Mouse (Mus musculus): ENCODE data around the gene Gm6096. TPM values are rescaled to one million over a fixed set of nuclear protein-coding genes. Genes with fewer than 3 reads are reported as not detected.

Gm6096 gene
- polyA plus RNA-seq, 1 experiment from 2014 or later = 1.0 TPM

DNA sequence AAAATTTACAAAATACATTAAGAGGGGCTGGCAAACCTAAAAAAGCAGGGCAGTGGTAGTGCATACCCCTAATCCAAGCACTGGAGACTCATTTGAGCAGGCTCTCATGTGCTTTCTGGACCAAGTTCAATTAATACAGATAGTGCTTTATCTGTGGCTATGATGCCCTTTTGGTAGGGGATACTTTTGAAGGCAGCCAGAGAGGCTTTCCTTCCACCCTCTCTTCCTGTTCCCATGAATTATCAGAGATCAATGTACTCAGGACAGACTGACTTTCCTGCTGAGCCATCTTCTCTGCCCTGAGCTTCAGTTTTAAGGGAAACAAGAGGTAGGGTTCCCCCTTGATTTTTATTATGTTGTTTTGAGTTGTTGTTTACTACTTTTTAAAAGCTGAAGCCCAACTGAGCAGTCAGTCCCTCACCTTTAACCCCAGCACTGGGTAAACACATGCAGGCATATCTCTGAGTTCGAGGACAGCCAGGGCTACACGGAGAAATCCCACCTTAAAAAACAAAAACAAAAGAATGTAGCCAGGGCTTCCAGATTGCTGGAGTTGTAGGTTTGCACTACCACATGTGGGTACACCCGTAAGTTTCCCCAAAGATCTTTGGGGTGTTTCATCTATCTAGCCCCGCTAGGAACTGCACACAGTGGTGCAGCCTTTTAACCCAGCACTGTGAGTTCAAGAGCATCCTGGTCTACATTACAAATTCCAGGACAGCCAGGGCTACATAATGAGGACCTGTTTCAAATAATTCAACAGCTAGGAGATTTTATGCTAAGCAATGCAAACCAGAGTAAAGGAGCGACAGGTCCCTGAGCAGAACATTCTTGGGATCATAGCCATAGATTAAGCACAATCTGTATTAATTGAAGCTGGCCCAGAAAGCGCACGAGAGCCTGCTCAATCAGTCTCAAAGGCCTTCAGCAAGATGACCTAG lies 17.8 kb upstream of the Gm6096 start:
- Histone ChIP-seq H3K4me2 (replicated peaks) (peak overlapping the region; percentile 66), H3K36me3 (replicated peaks; ENCODE audit: control insufficient read depth, insufficient read depth) (peaks cover 18% of the 10 kb centered on the region), H3K9me3 (ENCODE audit: control insufficient read depth, low read length) (no peaks in the 10 kb centered on the region), H3K27ac (peak overlapping the region; percentile 88), H3K9ac (peak overlapping the region; percentile 24), H3K4me3 (replicated peaks; ENCODE audit: low read length) (peak overlapping the region; percentile 46), H3K4me1 (replicated peaks; ENCODE audit: control insufficient read depth, insufficient read depth, low read length) (peaks cover 28% of the 10 kb centered on the region), H3K27me3 (ENCODE audit: control insufficient read depth, insufficient read depth, low read length) (no peaks in the 10 kb centered on the region)
- WGBS = 43% methylated on average over 7 of the region's 7 CpGs
- ATAC-seq (ENCODE audit: low FRiP score) (no peak), DNase-seq (ENCODE audit: low spot score) (no peak)

DNA sequence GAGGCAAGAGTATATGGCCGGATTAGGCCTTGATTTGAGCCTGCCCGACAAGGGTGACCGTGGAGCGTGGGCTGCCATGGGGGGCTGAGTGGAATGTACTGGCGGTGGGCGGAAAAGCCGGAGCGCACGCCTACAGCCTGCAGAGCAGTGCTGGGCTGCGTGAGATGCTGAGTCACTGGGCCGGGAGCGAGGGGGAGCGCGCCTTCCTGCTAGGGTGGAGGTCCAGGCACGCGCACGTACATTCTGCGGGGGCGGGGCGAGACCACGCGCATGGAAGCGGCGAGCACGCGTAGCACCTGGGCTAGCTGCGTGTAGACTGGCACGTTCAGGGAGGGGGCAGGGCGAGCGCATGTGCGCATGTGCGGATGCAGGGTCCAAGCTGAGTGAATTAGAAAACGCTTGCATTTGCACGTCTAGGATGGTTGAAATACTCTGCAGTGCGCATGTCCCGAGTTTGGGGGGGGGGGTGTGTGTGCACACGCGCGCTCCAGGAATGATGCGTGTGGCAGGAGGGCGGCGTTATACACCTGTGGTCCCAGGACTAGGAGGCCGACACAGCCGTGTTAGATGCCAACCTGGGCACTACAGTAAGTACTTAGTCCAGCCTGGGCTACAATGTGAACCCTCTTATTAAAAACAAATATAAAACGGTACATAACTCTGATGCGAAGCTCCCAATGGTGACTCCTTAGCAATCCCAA lies 16.8 kb upstream of the Gm6096 start:
- no peaks in the 10 kb centered on the region for H3K9me3 ChIP-seq (ENCODE audit: control insufficient read depth, low read length)
- peak overlapping the region; percentile 88 for H3K27ac ChIP-seq
- H3K4me1 ChIP-seq (replicated peaks; ENCODE audit: control insufficient read depth, insufficient read depth, low read length) = peaks cover 18% of the 10 kb centered on the region
- ATAC-seq (ENCODE audit: low FRiP score) = peak; percentile 97
- no peaks in the 10 kb centered on the region for H3K27me3 ChIP-seq (ENCODE audit: control insufficient read depth, insufficient read depth, low read length)
- H3K4me2 ChIP-seq (replicated peaks) = peak overlapping the region; percentile 66
- peak overlapping the region; percentile 46 for H3K4me3 ChIP-seq (replicated peaks; ENCODE audit: low read length)
- peak; percentile 99 for DNase-seq (ENCODE audit: low spot score)
- under 1% methylated on average over 46 of the region's 46 CpGs for WGBS
- H3K9ac ChIP-seq = peak overlapping the region; percentile 59
- H3K36me3 ChIP-seq (replicated peaks; ENCODE audit: control insufficient read depth, insufficient read depth) = peaks cover 28% of the 10 kb centered on the region

GRCm38 (mm10) chr7:34234610-34235561 lies 16.0 kb upstream of the Gm6096 start:
- Histone ChIP-seq H3K4me3 (replicated peaks; ENCODE audit: low read length) (peak overlapping the region; percentile 46), H3K27ac (peak overlapping the region; percentile 88), H3K27me3 (ENCODE audit: control insufficient read depth, insufficient read depth, low read length) (no peaks in the 10 kb centered on the region), H3K4me1 (replicated peaks; ENCODE audit: control insufficient read depth, insufficient read depth, low read length) (peaks cover 15% of the 10 kb centered on the region), H3K9ac (peak overlapping the region; percentile 59), H3K4me2 (replicated peaks) (peak overlapping the region; percentile 66), H3K9me3 (ENCODE audit: control insufficient read depth, low read length) (no peaks in the 10 kb centered on the region), H3K36me3 (replicated peaks; ENCODE audit: control insufficient read depth, insufficient read depth) (peaks cover 36% of the 10 kb centered on the region)
- WGBS = 2% methylated on average over 17 of the region's 17 CpGs
- ATAC-seq (ENCODE audit: low FRiP score) = no peak
- DNase-seq (ENCODE audit: low spot score) = no peak

DNA sequence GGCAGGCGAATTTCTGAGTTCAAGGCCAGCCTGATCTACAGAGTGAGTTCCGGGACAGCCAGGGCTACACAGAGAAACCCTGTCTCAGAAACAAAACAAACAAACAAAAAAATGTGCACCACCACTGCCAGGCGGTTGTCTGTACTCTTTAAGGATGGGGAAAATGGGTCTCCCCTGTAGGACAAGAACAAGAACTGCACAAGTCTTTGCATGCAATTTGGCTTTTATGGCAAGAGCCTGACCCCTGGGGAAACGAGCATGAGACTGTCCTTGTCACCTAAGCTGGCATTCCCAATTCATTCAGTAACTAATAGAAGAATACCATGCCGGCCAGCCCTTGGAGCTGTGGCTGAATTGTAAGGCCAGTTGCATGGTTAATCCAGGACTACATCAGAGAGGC lies 15.2 kb upstream of the Gm6096 start:
- Histone ChIP-seq H3K9me3 (ENCODE audit: control insufficient read depth, low read length) (no peaks in the 10 kb centered on the region), H3K36me3 (replicated peaks; ENCODE audit: control insufficient read depth, insufficient read depth) (peaks cover 42% of the 10 kb centered on the region), H3K4me1 (replicated peaks; ENCODE audit: control insufficient read depth, insufficient read depth, low read length) (peaks cover 13% of the 10 kb centered on the region), H3K27me3 (ENCODE audit: control insufficient read depth, insufficient read depth, low read length) (no peaks in the 10 kb centered on the region), H3K27ac (no peak overlapping the region), H3K4me2 (replicated peaks) (no peak overlapping the region), H3K4me3 (replicated peaks; ENCODE audit: low read length) (no peak overlapping the region), H3K9ac (no peak overlapping the region)
- DNase-seq (ENCODE audit: low spot score) = no peak
- no peak for ATAC-seq (ENCODE audit: low FRiP score)
- 84% methylated on average over 5 of the region's 5 CpGs for WGBS

DNA sequence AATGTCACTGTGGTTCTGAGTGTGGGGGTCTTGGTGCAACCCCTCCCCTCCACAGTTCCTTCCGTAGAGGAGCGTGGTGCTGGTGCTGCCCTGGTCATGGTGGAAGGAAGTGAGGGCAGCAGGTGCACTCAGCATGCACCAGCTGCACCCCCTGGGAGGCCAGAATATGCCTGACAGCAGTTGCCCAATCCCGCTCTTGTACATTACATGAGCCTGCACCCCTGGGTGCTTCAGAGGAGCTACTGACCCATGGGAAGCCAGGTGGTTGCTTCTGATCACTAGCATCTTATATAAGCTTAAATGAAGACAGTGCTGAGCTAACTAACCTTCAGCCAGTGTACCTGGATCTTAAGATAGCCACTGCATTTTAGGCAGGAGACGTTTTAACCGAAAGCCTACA lies 12.8 kb upstream of the Gm6096 start:
- no peak overlapping the region for H3K27ac ChIP-seq
- H3K4me3 ChIP-seq (replicated peaks; ENCODE audit: low read length) = no peak overlapping the region
- H3K27me3 ChIP-seq (ENCODE audit: control insufficient read depth, insufficient read depth, low read length) = no peaks in the 10 kb centered on the region
- H3K9me3 ChIP-seq (ENCODE audit: control insufficient read depth, low read length) = no peaks in the 10 kb centered on the region
- no peak overlapping the region for H3K4me2 ChIP-seq (replicated peaks)
- peaks cover 10% of the 10 kb centered on the region for H3K4me1 ChIP-seq (replicated peaks; ENCODE audit: control insufficient read depth, insufficient read depth, low read length)
- DNase-seq (ENCODE audit: low spot score) (no peak), ATAC-seq (ENCODE audit: low FRiP score) (no peak)
- peaks cover 62% of the 10 kb centered on the region for H3K36me3 ChIP-seq (replicated peaks; ENCODE audit: control insufficient read depth, insufficient read depth)
- 87% methylated on average over 5 of the region's 5 CpGs for WGBS
- H3K9ac ChIP-seq = no peak overlapping the region

DNA sequence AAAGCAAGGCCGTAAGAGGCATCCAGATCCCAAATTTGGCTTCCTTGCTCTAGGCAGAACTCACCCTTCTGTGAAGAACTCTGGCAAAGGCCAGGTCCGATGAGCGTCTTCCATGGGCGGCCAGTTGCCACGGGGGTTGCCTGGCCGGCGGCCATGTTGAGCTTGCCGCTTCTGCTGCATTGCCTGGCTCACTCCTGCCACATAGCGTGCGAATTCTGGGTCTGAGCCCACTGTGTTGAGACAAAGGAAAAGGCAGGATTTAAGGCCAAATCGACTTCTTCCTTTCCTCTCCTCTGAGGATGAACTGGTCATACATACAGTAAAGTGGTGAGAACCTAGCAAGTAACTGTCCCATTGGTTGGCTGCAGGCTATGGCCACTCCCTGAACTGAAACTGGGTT lies 8.7 kb upstream of the Gm6096 start:
- no peaks in the 10 kb centered on the region for H3K27me3 ChIP-seq (ENCODE audit: control insufficient read depth, insufficient read depth, low read length)
- no peaks in the 10 kb centered on the region for H3K9me3 ChIP-seq (ENCODE audit: control insufficient read depth, low read length)
- ATAC-seq (ENCODE audit: low FRiP score) = no peak
- 94% methylated on average over 11 of the region's 11 CpGs for WGBS
- no peak overlapping the region for H3K27ac ChIP-seq
- no peak overlapping the region for H3K9ac ChIP-seq
- no peak overlapping the region for H3K4me2 ChIP-seq (replicated peaks)
- DNase-seq (ENCODE audit: low spot score) = no peak
- H3K36me3 ChIP-seq (replicated peaks; ENCODE audit: control insufficient read depth, insufficient read depth) = peaks cover 90% of the 10 kb centered on the region
- no peak overlapping the region for H3K4me3 ChIP-seq (replicated peaks; ENCODE audit: low read length)
- H3K4me1 ChIP-seq (replicated peaks; ENCODE audit: control insufficient read depth, insufficient read depth, low read length) = no peaks in the 10 kb centered on the region

GRCm38 (mm10) chr7:34246870-34247499 lies 3.9 kb upstream of the Gm6096 start:
- Histone ChIP-seq H3K36me3 (replicated peaks; ENCODE audit: control insufficient read depth, insufficient read depth) (peaks cover 72% of the 10 kb centered on the region), H3K4me1 (replicated peaks; ENCODE audit: control insufficient read depth, insufficient read depth, low read length) (no peaks in the 10 kb centered on the region), H3K27ac (no peak overlapping the region), H3K4me3 (replicated peaks; ENCODE audit: low read length) (no peak overlapping the region), H3K9me3 (ENCODE audit: control insufficient read depth, low read length) (no peaks in the 10 kb centered on the region), H3K27me3 (ENCODE audit: control insufficient read depth, insufficient read depth, low read length) (no peaks in the 10 kb centered on the region), H3K4me2 (replicated peaks) (no peak overlapping the region), H3K9ac (no peak overlapping the region)
- no peak for DNase-seq (ENCODE audit: low spot score)
- 97% methylated on average over 3 of the region's 3 CpGs for WGBS
- no peak for ATAC-seq (ENCODE audit: low FRiP score)

DNA sequence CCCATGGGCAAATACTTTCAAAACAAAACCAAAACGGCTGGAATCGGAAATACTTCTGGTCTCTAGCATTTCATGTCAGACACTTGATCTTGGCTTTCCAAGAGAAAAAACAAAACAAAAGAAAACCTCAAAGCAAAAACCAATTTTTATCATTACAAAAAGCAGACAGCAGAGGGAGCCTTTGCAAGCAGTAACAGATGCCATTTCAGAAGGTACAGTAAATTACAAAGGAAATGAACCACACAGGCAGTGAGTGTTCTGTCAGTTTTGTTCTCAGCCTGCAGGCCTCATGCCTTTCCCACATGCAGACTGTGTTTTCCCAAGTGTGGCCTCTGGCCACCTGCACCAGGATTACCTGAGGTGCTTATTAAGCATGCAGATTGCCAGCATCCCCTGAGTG lies 1.2 kb downstream of the Gm6096 start:
- no peaks in the 10 kb centered on the region for H3K4me1 ChIP-seq (replicated peaks; ENCODE audit: control insufficient read depth, insufficient read depth, low read length)
- no peak overlapping the region for H3K4me3 ChIP-seq (replicated peaks; ENCODE audit: low read length)
- no peaks in the 10 kb centered on the region for H3K9me3 ChIP-seq (ENCODE audit: control insufficient read depth, low read length)
- 86% methylated on average over 2 of the region's 2 CpGs for WGBS
- no peak for ATAC-seq (ENCODE audit: low FRiP score)
- H3K27ac ChIP-seq = no peak overlapping the region
- H3K9ac ChIP-seq = no peak overlapping the region
- peaks cover 68% of the 10 kb centered on the region for H3K36me3 ChIP-seq (replicated peaks; ENCODE audit: control insufficient read depth, insufficient read depth)
- H3K4me2 ChIP-seq (replicated peaks) = no peak overlapping the region
- peak; percentile 72 for DNase-seq (ENCODE audit: low spot score)
- H3K27me3 ChIP-seq (ENCODE audit: control insufficient read depth, insufficient read depth, low read length) = no peaks in the 10 kb centered on the region

Data from hindbrain, embryonic 14.5 days (tissue).